Mouse (Mus musculus): ENCODE results near the gene Fkbp15. TPM values are rescaled to one million over a fixed set of nuclear protein-coding genes. Genes with fewer than 3 reads are reported as not detected.

Fkbp15 gene
- polyA plus RNA-seq, 1 experiment from 2014 or later = 23.7 TPM

GRCm38 (mm10) chr4:62286992-62287900 is 73.1 kb downstream of the Fkbp15 start:
- Histone ChIP-seq H3K27me3 (0 out of 2 replicates have a peak, but pooled peaks cover 3% of the 10 kb centered on the region), H3K4me1 (peaks cover 15% of the 10 kb centered on the region), H3K9me3 (no peaks in the 10 kb centered on the region), H3K9ac (peak overlapping the region; percentile 68), H3K36me3 (replicated peaks) (no peaks in the 10 kb centered on the region), H3K4me3 (replicated peaks) (peak overlapping the region; percentile 73), H3K27ac (peak overlapping the region; percentile 38; the same call in 1 of the 2 replicates), H3K4me2 (peak overlapping the region; percentile 92)
- no peak; the same call in 1 of the 2 replicates for ATAC-seq (ENCODE audit: low FRiP score)
- 19% methylated on average over 12 of the region's 12 CpGs for WGBS

- ATAC-seq (ENCODE audit: low FRiP score) = peak; percentile 96
- 0 out of 2 replicates have a peak, but pooled peaks cover 3% of the 10 kb centered on the region for H3K27me3 ChIP-seq
- peaks cover 15% of the 10 kb centered on the region for H3K4me1 ChIP-seq
- no peaks in the 10 kb centered on the region for H3K9me3 ChIP-seq
- H3K36me3 ChIP-seq (replicated peaks) = no peaks in the 10 kb centered on the region
- H3K4me2 ChIP-seq = peak overlapping the region; percentile 92
- H3K27ac ChIP-seq = peak overlapping the region; percentile 38; the same call in 1 of the 2 replicates
- H3K4me3 ChIP-seq (replicated peaks) = peak overlapping the region; percentile 73
- WGBS = under 1% methylated on average over 55 of the region's 55 CpGs
- peak overlapping the region; percentile 68 for H3K9ac ChIP-seq
These were observed 73.9 kb downstream of the Fkbp15 start for GRCm38 (mm10) chr4:62286257-62286991.

- WGBS = 73% methylated on average over 8 of the region's 8 CpGs
- H3K4me3 ChIP-seq (replicated peaks) = no peak overlapping the region
- no peak for ATAC-seq (ENCODE audit: low FRiP score)
These were observed 74.8 kb downstream of the Fkbp15 start for GRCm38 (mm10) chr4:62285576-62285975.

DNA sequence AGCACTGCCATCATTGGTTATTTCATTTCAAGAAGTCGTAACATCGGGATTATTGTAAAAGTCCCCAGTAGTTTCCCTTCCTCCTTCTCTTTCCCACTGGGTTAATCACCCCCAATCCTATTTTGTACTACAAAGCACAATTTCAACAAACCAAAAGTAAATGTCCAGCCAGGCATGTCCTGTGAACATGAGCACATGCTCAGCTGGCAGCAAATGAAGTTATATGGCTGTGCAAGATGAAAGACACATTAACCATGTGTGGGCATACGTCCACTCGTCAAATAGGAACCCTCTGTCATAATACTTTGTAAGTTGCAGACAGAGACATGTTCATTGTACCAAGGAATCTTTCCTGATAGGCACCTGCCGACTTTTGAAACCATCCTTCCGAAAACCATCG is 77.4 kb downstream of the Fkbp15 start:
- ATAC-seq (ENCODE audit: low FRiP score) = no peak
- H3K27me3 ChIP-seq = 0 out of 2 replicates have a peak, but pooled peaks cover 3% of the 10 kb centered on the region
- WGBS = 90% methylated on average over 7 of the region's 7 CpGs
- H3K4me3 ChIP-seq (replicated peaks) = no peak overlapping the region
- no peak overlapping the region for H3K9ac ChIP-seq
- no peaks in the 10 kb centered on the region for H3K9me3 ChIP-seq
- H3K4me1 ChIP-seq = peaks cover 14% of the 10 kb centered on the region
- H3K36me3 ChIP-seq (replicated peaks) = no peaks in the 10 kb centered on the region
- H3K4me2 ChIP-seq = no peak overlapping the region
- no peak overlapping the region for H3K27ac ChIP-seq

More at GRCm38 (mm10) chr4:62285576-62285975, 74.8 kb downstream of the Fkbp15 start:
- Histone ChIP-seq H3K27ac (no peak overlapping the region), H3K9ac (no peak overlapping the region), H3K27me3 (0 out of 2 replicates have a peak, but pooled peaks cover 3% of the 10 kb centered on the region), H3K9me3 (no peaks in the 10 kb centered on the region), H3K4me1 (peaks cover 15% of the 10 kb centered on the region), H3K4me2 (peak overlapping the region; percentile 92), H3K36me3 (replicated peaks) (no peaks in the 10 kb centered on the region)

DNA sequence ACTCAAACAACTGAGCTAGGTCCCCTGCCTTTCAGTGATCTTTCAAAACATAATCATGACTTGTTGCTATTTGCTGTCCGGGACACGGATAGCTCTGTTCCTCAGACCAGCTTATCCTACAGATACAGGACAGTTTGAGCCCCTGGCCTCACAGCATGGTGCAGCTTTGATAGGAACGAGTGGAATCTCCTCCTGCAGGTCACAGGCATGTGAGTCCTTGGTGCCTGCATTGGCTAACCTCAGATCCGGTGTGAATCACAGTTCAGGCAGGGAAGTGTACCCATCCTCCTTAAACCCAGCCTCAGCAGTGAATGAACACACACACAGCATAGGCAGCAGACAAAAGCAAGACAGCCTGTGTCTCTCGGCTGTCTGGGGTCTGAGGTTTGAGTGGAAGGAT is 79.0 kb downstream of the Fkbp15 start:
- H3K9me3 ChIP-seq = no peaks in the 10 kb centered on the region
- no peak for ATAC-seq (ENCODE audit: low FRiP score)
- no peak overlapping the region for H3K27ac ChIP-seq
- H3K4me3 ChIP-seq (replicated peaks) = no peak overlapping the region
- H3K9ac ChIP-seq = no peak overlapping the region
- H3K27me3 ChIP-seq = no peaks in the 10 kb centered on the region
- H3K36me3 ChIP-seq (replicated peaks) = no peaks in the 10 kb centered on the region
- no peaks in the 10 kb centered on the region for H3K4me1 ChIP-seq
- no peak overlapping the region for H3K4me2 ChIP-seq
- WGBS = 61% methylated on average over 5 of the region's 5 CpGs

DNA sequence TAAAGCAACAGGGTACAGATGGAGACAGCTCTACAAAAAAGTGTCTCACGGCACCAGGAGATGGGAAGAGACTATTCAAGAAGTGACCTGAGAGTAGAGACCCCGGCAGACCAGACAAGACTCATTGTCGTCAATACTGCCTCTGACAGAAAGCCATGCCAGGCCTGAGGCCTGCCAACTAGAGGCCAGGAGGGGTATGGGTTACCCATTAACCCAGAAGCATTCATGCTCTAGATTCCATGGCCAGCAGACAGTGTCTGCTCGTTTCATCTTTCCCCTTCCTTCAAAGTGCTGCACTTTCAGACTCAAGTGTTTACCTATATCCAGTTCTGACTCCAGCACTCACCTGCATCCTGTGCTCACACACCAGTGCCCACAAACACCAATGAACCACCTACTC is 82.3 kb downstream of the Fkbp15 start:
- H3K4me2 ChIP-seq = no peak overlapping the region
- no peak overlapping the region for H3K9ac ChIP-seq
- no peaks in the 10 kb centered on the region for H3K27me3 ChIP-seq
- no peaks in the 10 kb centered on the region for H3K9me3 ChIP-seq
- no peak for ATAC-seq (ENCODE audit: low FRiP score)
- peaks cover 13% of the 10 kb centered on the region for H3K4me1 ChIP-seq
- H3K27ac ChIP-seq = no peak overlapping the region
- H3K36me3 ChIP-seq (replicated peaks) = no peaks in the 10 kb centered on the region
- WGBS = 86% methylated on average over 4 of the region's 4 CpGs
- no peak overlapping the region for H3K4me3 ChIP-seq (replicated peaks)

GRCm38 (mm10) chr4:62277222-62277621 is 83.1 kb downstream of the Fkbp15 start:
- Histone ChIP-seq H3K4me1 (peaks cover 13% of the 10 kb centered on the region), H3K4me3 (replicated peaks) (no peak overlapping the region), H3K36me3 (replicated peaks) (no peaks in the 10 kb centered on the region), H3K9me3 (no peaks in the 10 kb centered on the region), H3K27ac (no peak overlapping the region), H3K27me3 (no peaks in the 10 kb centered on the region), H3K4me2 (no peak overlapping the region), H3K9ac (no peak overlapping the region)
- no peak for ATAC-seq (ENCODE audit: low FRiP score)
- 78% methylated on average over 3 of the region's 3 CpGs for WGBS

DNA sequence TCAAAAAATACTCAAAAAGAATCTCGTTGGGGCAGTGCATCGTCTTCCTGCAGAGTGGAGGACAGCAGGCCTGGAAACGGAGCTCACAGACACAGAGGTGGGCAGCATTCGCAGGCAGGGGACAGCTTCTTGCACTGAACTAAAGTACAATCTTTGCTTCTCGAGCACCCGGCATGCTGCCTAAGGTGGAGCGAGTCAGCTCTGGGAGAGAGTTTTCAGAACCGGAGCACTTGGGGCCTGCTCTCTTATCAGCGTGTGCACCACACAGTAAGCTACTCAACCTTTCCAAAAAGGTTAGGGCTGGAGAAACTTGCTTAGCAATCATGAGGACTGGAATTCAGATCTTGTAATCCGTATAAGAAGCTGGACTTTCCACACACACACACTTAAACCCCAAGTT is 83.7 kb downstream of the Fkbp15 start:
- 89% methylated on average over 10 of the region's 10 CpGs for WGBS

GRCm38 (mm10) chr4:62274841-62275536 is 85.4 kb downstream of the Fkbp15 start:
- Histone ChIP-seq H3K27ac (no peak overlapping the region), H3K4me3 (replicated peaks) (no peak overlapping the region), H3K9me3 (no peaks in the 10 kb centered on the region), H3K4me2 (peak overlapping the region; percentile 24), H3K27me3 (no peaks in the 10 kb centered on the region), H3K9ac (no peak overlapping the region), H3K4me1 (peaks cover 13% of the 10 kb centered on the region), H3K36me3 (replicated peaks) (no peaks in the 10 kb centered on the region)
- WGBS = 6% methylated on average over 12 of the region's 12 CpGs
- ATAC-seq (ENCODE audit: low FRiP score) = peak; percentile 64

More for the DNA sequence above, 83.7 kb downstream of the Fkbp15 start:
- ATAC-seq (ENCODE audit: low FRiP score) = no peak
- Histone ChIP-seq H3K27ac (no peak overlapping the region), H3K27me3 (no peaks in the 10 kb centered on the region), H3K9me3 (no peaks in the 10 kb centered on the region), H3K4me2 (no peak overlapping the region), H3K4me1 (peaks cover 13% of the 10 kb centered on the region), H3K36me3 (replicated peaks) (no peaks in the 10 kb centered on the region), H3K9ac (no peak overlapping the region), H3K4me3 (replicated peaks) (no peak overlapping the region)

GRCm38 (mm10) chr4:62273916-62274315 is 86.4 kb downstream of the Fkbp15 start:
- no peak overlapping the region for H3K9ac ChIP-seq
- no peaks in the 10 kb centered on the region for H3K27me3 ChIP-seq
- H3K4me2 ChIP-seq = no peak overlapping the region
- no peaks in the 10 kb centered on the region for H3K9me3 ChIP-seq
- H3K27ac ChIP-seq = no peak overlapping the region
- no peaks in the 10 kb centered on the region for H3K36me3 ChIP-seq (replicated peaks)
- WGBS = 95% methylated on average over 10 of the region's 10 CpGs
- ATAC-seq (ENCODE audit: low FRiP score) = no peak
- peaks cover 13% of the 10 kb centered on the region for H3K4me1 ChIP-seq
- no peak overlapping the region for H3K4me3 ChIP-seq (replicated peaks)

- Histone ChIP-seq H3K27ac (no peak overlapping the region), H3K27me3 (no peaks in the 10 kb centered on the region), H3K4me1 (peaks cover 13% of the 10 kb centered on the region), H3K4me2 (no peak overlapping the region), H3K9ac (no peak overlapping the region), H3K36me3 (replicated peaks) (no peaks in the 10 kb centered on the region), H3K9me3 (no peaks in the 10 kb centered on the region), H3K4me3 (replicated peaks) (no peak overlapping the region)
- WGBS = 90% methylated on average over 10 of the region's 10 CpGs
- ATAC-seq (ENCODE audit: low FRiP score) = no peak
These were observed 87.7 kb downstream of the Fkbp15 start for GRCm38 (mm10) chr4:62272696-62273095.

DNA sequence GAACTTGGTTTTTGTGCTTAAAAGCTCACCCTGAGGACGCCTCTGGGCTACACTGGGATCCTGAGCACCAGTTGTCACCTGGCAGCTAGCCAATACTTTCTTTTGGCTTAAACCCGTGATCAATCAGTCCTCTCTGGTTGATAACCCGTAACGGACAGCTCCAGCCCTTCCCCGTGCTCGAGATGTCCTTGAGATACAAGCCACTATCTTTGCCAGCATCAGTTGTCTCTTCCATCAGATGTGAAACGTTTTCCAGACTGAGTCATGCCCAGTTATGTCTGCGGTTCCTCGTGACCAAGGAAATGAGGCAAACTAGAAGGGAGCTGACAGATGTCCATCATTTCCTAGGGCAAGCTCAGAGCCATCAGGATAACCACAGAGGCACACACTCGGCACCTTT is 93.2 kb downstream of the Fkbp15 start:
- Histone ChIP-seq H3K9me3 (no peaks in the 10 kb centered on the region), H3K27ac (no peak overlapping the region), H3K36me3 (replicated peaks) (no peaks in the 10 kb centered on the region), H3K4me1 (no peaks in the 10 kb centered on the region), H3K4me3 (replicated peaks) (no peak overlapping the region), H3K9ac (no peak overlapping the region), H3K4me2 (no peak overlapping the region), H3K27me3 (no peaks in the 10 kb centered on the region)
- WGBS = 84% methylated on average over 10 of the region's 10 CpGs
- no peak for ATAC-seq (ENCODE audit: low FRiP score)

Data from forebrain, embryonic 12.5 days (tissue).